Mouse (Mus musculus) forebrain, postnatal 0 days (tissue): ENCODE measurements at regions not wholly inside any gene's neighbourhood (a gene's known extent, or its start where the extent isn't known, plus 50 kb on each side); places are given as distances from the start of the nearest gene placed in this dataset.
A peak's percentile ranks its signal among the peaks of the same experiment; 100 is the strongest.

Experiments
- ATAC-seq: fragments of 200-750 bp; cut with Nextera tagmentation; 2 replicates; pipeline ENCODE4 v1.8.0; 2017; ENCODE audit warnings: mild to moderate bottlenecking, moderate library complexity
- DNase-seq: peaks from one replicate; pipeline ENCODE4 v3.0.0-alpha.2; 2015
- H3K27ac ChIP-seq: fragments of 300-500 bp; sonication (generic); 2 replicates; pipeline ENCODE4 v1.5.1; 2014; ENCODE audit warnings: low read depth, mild to moderate bottlenecking, antibody characterized with exemption, low read length, moderate library complexity, mixed read lengths
- H3K27me3 ChIP-seq: fragments of 300-500 bp; sonication (generic); 2 replicates; pipeline ENCODE4 v1.6.1; 2014; ENCODE audit warnings: mild to moderate bottlenecking, low read length, mixed read lengths; ENCODE audit not compliant: insufficient read depth
- H3K36me3 ChIP-seq: fragments of 300-500 bp; sonication (generic); 2 replicates; pipeline ENCODE4 v1.6.1; 2014; ENCODE audit warnings: mild to moderate bottlenecking, moderate library complexity; ENCODE audit not compliant: insufficient read depth
- H3K4me1 ChIP-seq: fragments of 300-500 bp; sonication (generic); 2 replicates; pipeline ENCODE4 v1.6.1; 2014; ENCODE audit warnings: antibody characterized with exemption; ENCODE audit not compliant: insufficient read depth
- H3K4me2 ChIP-seq: fragments of 300-500 bp; sonication (generic); 2 replicates; pipeline ENCODE4 v1.6.1; 2014; ENCODE audit warnings: low read depth, mild to moderate bottlenecking, moderate library complexity
- H3K4me3 ChIP-seq: fragments of 300-500 bp; sonication (generic); 2 replicates; pipeline ENCODE4 v1.5.1; 2014; ENCODE audit warnings: low read depth, low read length, mixed read lengths
- H3K9ac ChIP-seq: fragments of 300-500 bp; sonication (generic); 2 replicates; pipeline ENCODE4 v1.6.1; 2014; ENCODE audit warnings: mild to moderate bottlenecking
- H3K9me3 ChIP-seq: fragments of 300-500 bp; sonication (generic); 2 replicates; pipeline ENCODE4 v1.6.1; 2016; ENCODE audit warnings: low read length
- CTCF ChIP-seq: sonication (generic); IDR thresholded peaks from 2 replicates; pipeline ENCODE4 v1.5.1; 2016; ENCODE audit warnings: antibody characterized with exemption, control low read depth, low read depth
- WGBS: fragments of 180-500 bp; shearing (Covaris S2); extraction: QIAGEN DNeasy Blood & Tissue Kit; methylation state at CpG from one replicate; pipeline ENCODE4 v1.1.7; 2014; 5-methylcytosine and 5-hydroxymethylcytosine counted together

DNA sequence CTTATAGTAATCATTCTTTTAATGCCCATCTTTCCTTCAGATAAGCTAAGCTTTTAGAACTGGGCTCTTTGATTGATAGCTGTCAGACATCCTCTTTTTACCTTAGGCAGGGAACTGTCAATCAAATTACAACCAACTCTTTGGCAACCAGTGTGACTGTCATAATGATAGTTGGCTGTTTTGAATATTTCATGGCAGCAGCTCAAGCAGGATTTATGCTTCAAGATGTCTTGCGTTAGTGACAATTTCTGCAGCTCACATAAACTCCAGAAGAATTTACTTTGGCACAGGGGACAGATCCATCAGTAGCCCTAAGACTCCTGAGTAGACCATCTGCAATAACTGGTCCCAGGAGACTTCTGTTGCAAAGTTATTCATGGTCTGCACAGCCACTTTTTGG is 178.5 kb upstream of the Ufl1 start:
- Histone ChIP-seq H3K27ac (no peak overlapping the region), H3K4me2 (no peak overlapping the region), H3K4me1 (no peaks in the 10 kb centered on the region), H3K27me3 (no peaks in the 10 kb centered on the region), H3K9me3 (no peaks in the 10 kb centered on the region), H3K4me3 (no peak overlapping the region), H3K9ac (no peak overlapping the region), H3K36me3 (no peaks in the 10 kb centered on the region)
- peak; percentile 74 for ATAC-seq
- WGBS = 57% methylated on average over 1 of the region's 1 CpGs
- TF ChIP-seq CTCF = no peak
- DNase-seq = peak; percentile 50

DNA sequence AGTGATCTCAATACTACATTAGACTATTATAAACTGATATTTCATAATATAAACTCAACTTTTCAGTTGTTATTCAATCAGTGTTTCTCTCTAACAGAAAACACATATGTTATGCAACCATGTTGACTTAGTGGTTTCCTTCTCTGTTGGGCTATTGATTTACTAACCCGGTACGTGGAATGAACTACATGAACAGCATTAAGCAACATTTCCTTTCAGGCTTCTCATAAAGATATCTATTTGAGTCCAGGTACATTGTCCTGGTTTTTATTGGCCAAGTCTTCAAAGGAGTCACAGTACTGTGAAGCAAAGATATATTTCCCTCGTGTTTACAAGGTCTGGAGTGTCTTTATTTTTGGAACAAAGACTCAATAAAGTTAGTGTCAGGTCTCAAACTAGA is 173.1 kb upstream of the Ufl1 start:
- Histone ChIP-seq H3K36me3 (no peaks in the 10 kb centered on the region), H3K4me1 (no peaks in the 10 kb centered on the region), H3K4me2 (no peak overlapping the region), H3K4me3 (no peak overlapping the region), H3K9me3 (no peaks in the 10 kb centered on the region), H3K9ac (no peak overlapping the region), H3K27me3 (no peaks in the 10 kb centered on the region), H3K27ac (no peak overlapping the region)
- ATAC-seq (no peak), DNase-seq (no peak)
- TF ChIP-seq CTCF = no peak
- 78% methylated on average over 3 of the region's 3 CpGs for WGBS

DNA sequence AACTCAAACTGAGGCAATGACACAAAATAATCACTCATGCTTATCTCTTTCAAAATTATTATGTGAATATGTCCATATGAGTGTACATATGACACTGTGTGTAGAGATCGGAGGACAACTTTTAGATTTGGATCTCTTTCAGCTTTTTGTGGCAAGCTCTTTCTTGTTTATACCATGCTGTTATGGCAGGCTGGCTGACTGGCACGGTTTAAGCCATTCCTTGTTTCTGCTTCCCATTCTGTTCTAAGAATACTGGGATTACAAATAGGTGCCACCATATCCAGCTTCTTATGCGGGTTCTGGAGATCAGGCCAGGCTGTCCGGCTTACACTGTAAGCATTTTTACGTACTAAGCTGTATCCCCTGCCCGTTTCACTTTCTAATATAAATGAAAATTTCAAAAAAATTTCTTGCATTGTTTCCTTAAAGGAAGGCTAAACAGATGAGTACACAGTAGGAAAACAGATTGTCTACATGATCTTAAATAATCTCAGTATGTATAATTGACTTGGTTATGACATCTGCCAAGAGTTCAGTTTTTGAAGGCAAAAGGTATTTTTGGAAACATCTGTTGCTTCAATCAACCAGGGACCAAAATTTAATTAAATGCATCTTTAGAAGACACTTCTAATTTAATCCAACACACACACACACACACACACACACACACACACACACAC is 171.6 kb upstream of the Ufl1 start:
- H3K9ac ChIP-seq = no peak overlapping the region
- H3K4me1 ChIP-seq = no peaks in the 10 kb centered on the region
- no peak overlapping the region for H3K4me3 ChIP-seq
- H3K27ac ChIP-seq = no peak overlapping the region
- TF ChIP-seq CTCF = no peak
- DNase-seq (peak; percentile 66), ATAC-seq (peak; percentile 91)
- H3K9me3 ChIP-seq = no peaks in the 10 kb centered on the region
- H3K4me2 ChIP-seq = no peak overlapping the region
- H3K36me3 ChIP-seq = no peaks in the 10 kb centered on the region
- no peaks in the 10 kb centered on the region for H3K27me3 ChIP-seq
- whole genome bisulfite sequencing = 66% methylated on average over 6 of the region's 6 CpGs

DNA sequence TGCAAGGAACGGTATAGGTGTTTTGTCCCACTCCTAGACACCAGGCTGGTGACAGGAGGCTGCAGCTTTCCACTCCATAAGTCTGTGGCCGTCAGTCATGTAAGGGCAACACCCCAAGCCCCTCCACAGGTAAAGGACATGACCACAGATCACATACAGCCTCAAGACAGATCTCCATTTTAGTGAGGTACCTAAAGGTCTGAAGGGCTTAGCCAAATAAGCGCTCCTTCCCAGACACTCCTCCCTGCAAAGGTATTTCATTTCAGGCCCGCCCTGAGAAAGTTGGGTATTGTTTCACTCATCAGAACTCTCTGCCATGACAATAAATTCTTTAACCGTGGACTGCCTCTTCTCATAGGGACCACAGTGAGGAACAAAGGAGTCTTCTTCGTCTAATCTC is 170.2 kb upstream of the Ufl1 start:
- TF ChIP-seq CTCF = no peak
- Histone ChIP-seq H3K9ac (no peak overlapping the region), H3K27ac (no peak overlapping the region), H3K4me2 (no peak overlapping the region), H3K27me3 (no peaks in the 10 kb centered on the region), H3K4me1 (no peaks in the 10 kb centered on the region), H3K9me3 (no peaks in the 10 kb centered on the region), H3K36me3 (no peaks in the 10 kb centered on the region), H3K4me3 (no peak overlapping the region)
- WGBS = 75% methylated on average over 6 of the region's 6 CpGs
- DNase-seq (no peak), ATAC-seq (no peak)

DNA sequence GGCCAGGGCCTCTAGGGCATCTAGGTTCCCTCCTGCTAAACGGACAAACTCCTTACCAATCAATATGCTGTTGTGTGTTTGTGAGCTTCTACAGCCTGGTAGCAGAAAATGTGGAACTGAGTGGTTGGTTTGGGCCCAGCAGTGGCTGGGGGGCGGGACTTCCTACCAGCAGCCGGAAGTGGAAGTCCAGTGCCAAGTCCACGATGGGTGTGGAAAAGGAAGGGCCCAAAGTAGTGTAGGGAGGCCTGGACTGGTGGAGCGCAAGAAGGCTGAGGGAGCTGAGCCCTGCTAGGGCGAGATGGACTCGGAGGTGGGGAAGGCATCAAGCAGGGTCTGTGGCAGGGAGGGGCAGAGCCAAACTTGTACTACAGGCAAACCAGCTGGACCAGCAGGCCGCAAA is 150.6 kb upstream of the Ufl1 start:
- TF ChIP-seq CTCF = no peak
- DNase-seq (no peak), ATAC-seq (no peak)
- no peaks in the 10 kb centered on the region for H3K9me3 ChIP-seq
- no peaks in the 10 kb centered on the region for H3K27me3 ChIP-seq
- H3K4me1 ChIP-seq = no peaks in the 10 kb centered on the region
- 93% methylated on average over 8 of the region's 8 CpGs for WGBS
- no peak overlapping the region for H3K4me3 ChIP-seq
- H3K4me2 ChIP-seq = no peak overlapping the region
- H3K27ac ChIP-seq = no peak overlapping the region
- H3K9ac ChIP-seq = no peak overlapping the region
- H3K36me3 ChIP-seq = no peaks in the 10 kb centered on the region

DNA sequence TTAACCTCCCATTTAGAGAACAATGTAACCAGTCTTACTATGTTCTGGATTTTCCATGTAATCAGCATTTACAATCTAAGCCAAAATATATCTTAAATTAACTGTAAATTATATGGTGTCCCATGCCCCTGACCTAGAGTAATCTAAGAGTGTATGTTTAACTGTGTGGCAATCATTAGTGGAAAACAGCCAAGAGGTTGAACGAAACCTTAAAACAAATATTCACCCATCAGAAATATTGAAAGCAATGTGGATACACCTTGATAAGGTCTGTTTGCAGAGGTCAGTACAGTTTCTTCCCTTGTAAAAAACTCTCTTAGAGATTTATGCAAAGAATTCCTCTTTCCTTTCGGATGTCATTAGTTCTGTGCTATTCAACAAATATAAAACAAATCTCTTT is 134.7 kb upstream of the Ufl1 start:
- Histone ChIP-seq H3K36me3 (no peaks in the 10 kb centered on the region), H3K4me1 (no peaks in the 10 kb centered on the region), H3K27ac (no peak overlapping the region), H3K9ac (no peak overlapping the region), H3K4me3 (no peak overlapping the region), H3K4me2 (no peak overlapping the region), H3K27me3 (no peaks in the 10 kb centered on the region), H3K9me3 (no peaks in the 10 kb centered on the region)
- DNase-seq (no peak), ATAC-seq (no peak)
- whole genome bisulfite sequencing = 53% methylated on average over 2 of the region's 2 CpGs
- TF ChIP-seq CTCF = no peak

DNA sequence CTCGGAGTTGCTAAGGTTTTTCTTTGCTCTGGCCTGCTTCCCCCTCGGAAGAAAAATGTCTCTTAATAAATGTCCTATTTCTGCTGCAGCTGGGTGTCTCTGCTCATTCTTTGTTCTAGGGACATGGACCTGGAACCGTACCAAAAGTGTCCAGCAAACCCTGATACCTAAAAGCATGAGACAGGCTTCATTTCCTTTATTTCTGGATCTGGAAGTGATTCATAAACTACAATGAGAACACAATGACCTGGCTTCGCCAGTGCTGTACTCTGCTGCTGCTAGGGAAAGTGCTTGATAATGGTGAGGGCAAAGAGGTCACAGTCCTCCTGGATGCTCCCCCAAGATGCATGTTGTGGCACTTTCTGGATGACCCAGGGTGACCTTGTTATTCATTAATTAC is 128.8 kb upstream of the Ufl1 start:
- H3K27me3 ChIP-seq = no peaks in the 10 kb centered on the region

More for the DNA sequence above, 128.8 kb upstream of the Ufl1 start:
- 41% methylated on average over 4 of the region's 4 CpGs for whole genome bisulfite sequencing
- H3K4me3 ChIP-seq = no peak overlapping the region
- H3K9me3 ChIP-seq = no peaks in the 10 kb centered on the region
- H3K36me3 ChIP-seq = no peaks in the 10 kb centered on the region
- no peak overlapping the region for H3K9ac ChIP-seq
- no peak for TF ChIP-seq CTCF
- peak overlapping the region; percentile 42; the same call in 1 of the 2 replicates for H3K27ac ChIP-seq
- peaks cover 15% of the 10 kb centered on the region for H3K4me1 ChIP-seq
- H3K4me2 ChIP-seq = no peak overlapping the region
- ATAC-seq (no peak), DNase-seq (peak; percentile 6)
